Mouse (Mus musculus): ENCODE data around the gene Emilin1. TPM values are rescaled to one million over a fixed set of nuclear protein-coding genes. Genes with fewer than 3 reads are reported as not detected.

Emilin1 gene
- total RNA-seq, 2 experiments from 2014 or later: 25.7 to 31.3 TPM

DNA sequence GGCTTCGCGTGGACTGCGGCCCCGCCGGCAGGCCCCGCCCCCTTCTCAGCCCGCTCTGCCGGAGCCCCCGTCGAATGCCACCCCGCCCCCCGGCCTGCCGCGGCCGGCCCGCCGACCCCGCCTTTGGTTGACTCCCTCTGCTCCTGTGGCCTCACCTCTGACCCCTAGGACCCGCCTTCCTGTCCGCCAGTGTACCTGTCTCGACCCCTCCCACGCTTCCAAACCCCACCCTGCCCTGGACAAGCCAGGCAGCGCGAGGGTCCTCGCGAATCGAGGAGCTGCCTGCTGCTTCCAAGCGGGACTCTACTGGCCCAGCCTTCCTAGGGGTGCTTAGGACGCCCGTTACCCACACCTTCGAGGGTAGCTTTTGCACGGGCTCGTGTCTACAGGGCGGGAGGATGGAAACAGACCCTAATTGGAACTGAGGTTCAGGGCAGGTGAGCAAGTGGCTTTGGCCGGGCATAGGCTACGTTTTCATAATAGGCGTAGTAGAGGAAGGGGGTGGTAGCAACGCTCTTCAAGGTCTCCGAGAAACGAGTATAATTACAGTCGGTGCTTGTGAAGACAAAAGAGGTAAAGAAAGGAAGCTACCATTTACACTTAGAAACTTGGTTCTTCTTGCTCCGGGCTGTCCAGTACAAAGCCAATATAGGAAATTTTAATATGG, 24.0 kb upstream of the Emilin1 start:
- intact Hi-C loops (cut with DNase I; ENCODE audit: low total_unique reads): no loop called here
- DNase-seq: no peak

DNA sequence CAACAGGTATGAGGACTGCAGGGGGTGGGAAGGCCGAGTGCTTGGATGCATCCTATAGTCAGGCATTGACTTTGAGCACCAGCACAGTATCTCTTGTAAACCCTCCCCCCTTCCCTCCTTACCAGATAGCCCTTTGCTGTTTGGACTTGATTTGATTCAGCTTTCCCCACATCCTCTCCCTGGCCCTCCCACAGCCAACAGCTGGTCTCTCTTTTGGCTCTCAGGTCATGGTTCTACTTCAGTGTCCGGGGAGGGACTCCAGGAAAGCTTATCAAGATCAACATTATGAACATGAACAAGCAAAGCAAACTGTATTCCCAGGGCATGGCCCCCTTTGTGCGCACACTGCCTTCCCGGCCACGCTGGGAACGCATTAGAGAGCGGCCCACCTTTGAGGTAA, 22.8 kb upstream of the Emilin1 start:
- intact Hi-C loops (cut with DNase I; ENCODE audit: low total_unique reads): no loop called here
- no peak for DNase-seq

DNA sequence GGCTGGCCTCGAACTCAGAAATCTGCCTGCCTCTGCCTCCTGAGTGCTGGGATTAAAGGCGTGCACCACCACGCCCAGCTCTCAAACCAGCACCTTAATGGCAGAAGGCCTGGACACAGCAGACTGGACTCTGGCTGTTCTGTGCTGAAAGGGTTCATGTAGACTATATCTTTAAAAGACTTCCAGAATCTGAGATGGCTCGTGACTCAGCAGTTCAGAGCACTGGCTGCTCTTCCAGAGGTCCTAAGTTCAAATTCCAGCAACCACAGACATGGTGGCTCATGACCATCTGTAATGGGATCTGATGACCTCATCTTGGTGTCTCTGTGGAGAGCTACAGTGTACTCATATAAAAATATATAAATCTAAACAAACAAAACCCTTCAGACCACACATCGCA, 11.3 kb upstream of the Emilin1 start:
- DNase-seq: no peak
- intact Hi-C loops (cut with DNase I; ENCODE audit: low total_unique reads): no loop called here

- DNase-seq: peak; percentile 97
- intact Hi-C loops (cut with DNase I; ENCODE audit: low total_unique reads): no loop called here
Measured at GRCm38 (mm10) chr5:30907413-30908059, 5.7 kb upstream of the Emilin1 start, which contains the start of gene Ost4. Gene Ost4, minus strand, starts transcription at chr5:30907788.

- intact Hi-C loops (cut with DNase I; ENCODE audit: low total_unique reads): no loop called here
- DNase-seq: no peak
Measured at GRCm38 (mm10) chr5:30908426-30909299, 4.5 kb upstream of the Emilin1 start.

- DNase-seq: no peak
- intact Hi-C loops (cut with DNase I; ENCODE audit: low total_unique reads): no loop called here
Measured at GRCm38 (mm10) chr5:30909300-30909659, 3.9 kb upstream of the Emilin1 start.

DNA sequence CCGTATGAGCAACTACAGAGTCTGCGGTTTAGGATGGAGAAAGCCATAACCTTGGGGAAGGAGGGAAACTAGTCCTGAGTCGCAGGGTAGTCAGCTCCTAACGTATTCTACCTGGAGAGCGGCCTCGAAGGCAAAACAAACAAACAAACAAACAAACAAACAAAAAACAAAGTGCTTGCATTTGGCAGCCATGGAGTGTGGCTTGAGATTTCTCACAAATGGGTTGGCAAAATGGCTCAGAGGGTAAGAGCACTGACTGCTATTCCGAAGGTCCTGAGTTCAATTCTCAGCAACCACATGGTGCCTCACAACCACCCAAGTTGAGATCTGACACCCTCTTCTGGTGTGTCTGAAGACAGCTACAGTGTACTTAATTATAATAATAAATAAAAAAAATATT, 3.3 kb upstream of the Emilin1 start:
- no peak for DNase-seq
- intact Hi-C loops (cut with DNase I; ENCODE audit: low total_unique reads): loop anchor here (5.0 kb wide), 1 partner anchor 103 kb away; no protein-coding TSS in a partner anchor

GRCm38 (mm10) chr5:30910481-30910880, 2.7 kb upstream of the Emilin1 start:
- no peak for DNase-seq
- intact Hi-C loops (cut with DNase I; ENCODE audit: low total_unique reads): loop anchor here (5.0 kb wide), 1 partner anchor 103 kb away; no protein-coding TSS in a partner anchor

GRCm38 (mm10) chr5:30912156-30912555, 1.0 kb upstream of the Emilin1 start:
- intact Hi-C loops (cut with DNase I; ENCODE audit: low total_unique reads): loop anchor here (5.0 kb wide), 1 partner anchor 105 kb away; no protein-coding TSS in a partner anchor
- no peak for DNase-seq

GRCm38 (mm10) chr5:30914101-30914635, 966 bp downstream of the Emilin1 start:
- intact Hi-C loops (cut with DNase I; ENCODE audit: low total_unique reads): loop anchor here (5.0 kb wide), 1 partner anchor 107 kb away; no protein-coding TSS in a partner anchor
- DNase-seq: no peak

DNA sequence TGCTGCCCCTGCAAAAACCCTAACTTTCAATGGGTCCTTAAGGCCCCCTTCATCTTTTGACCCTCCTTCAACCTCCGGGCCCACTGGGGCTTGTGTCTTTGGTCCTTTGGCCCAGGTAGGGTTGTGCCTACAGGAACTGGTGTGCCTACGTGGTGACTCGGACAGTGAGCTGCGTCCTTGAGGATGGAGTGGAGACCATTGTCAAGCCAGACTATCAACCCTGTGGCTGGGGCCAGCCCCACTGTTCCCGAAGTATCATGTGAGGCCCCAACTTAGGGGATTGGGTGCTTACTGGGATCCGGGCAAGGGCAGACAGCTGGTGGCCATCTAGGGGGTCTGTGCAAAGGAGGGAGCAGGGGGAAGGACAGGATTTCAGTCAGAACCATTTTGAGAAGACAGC, 1.6 kb downstream of the Emilin1 start:
- intact Hi-C loops (cut with DNase I; ENCODE audit: low total_unique reads): loop anchor here (5.0 kb wide), 2 partner anchors 38 to 108 kb away; no protein-coding TSS in a partner anchor
- no peak for DNase-seq

DNA sequence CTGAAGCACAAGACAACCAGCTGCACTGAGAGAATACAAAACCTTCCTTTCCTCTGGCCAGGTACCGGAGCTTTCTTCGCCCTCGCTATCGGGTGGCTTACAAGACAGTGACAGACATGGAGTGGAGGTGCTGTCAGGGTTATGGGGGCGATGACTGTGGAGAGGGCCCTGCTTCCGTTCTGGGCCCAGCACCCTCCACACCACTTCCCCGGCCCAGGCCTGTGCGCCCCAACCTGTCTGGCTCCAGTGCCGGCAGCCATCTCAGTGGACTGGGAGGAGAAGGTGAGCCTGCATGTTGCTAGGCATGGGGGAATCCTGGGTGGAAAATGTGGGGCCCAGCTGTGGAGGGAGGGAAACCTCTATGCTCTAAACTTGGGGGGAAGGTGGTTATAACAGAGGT, 2.3 kb downstream of the Emilin1 start:
- DNase-seq: no peak
- intact Hi-C loops (cut with DNase I; ENCODE audit: low total_unique reads): loop anchor here (5.0 kb wide), 1 partner anchor 38 kb away; no protein-coding TSS in a partner anchor

DNA sequence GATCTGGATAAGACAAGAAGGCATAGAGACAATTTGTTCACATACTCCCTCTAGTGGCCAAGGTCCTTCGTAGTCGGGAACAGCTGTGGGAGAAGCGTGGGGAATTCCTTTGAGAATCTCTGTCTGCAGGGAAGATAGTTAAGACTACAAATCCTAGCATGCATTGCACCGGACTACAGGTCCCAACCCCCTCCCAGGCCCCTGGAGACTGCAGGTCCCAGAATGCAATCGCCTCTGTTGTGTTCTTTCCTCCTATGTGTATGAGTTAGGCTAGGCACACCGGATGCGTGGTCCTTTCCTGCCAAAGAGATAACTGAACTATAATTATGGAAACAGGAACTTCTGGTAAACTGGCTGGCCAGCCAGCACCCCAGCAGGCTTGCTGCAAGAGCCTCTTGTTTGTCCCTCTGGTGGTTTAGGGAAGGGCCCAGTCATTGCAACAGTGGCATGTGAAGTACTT, 2.8 kb downstream of the Emilin1 start:
- intact Hi-C loops (cut with DNase I; ENCODE audit: low total_unique reads): loop anchor here (5.0 kb wide), 1 partner anchor 39 kb away; no protein-coding TSS in a partner anchor
- peak; percentile 88 for DNase-seq

GRCm38 (mm10) chr5:30916841-30917240, 3.6 kb downstream of the Emilin1 start:
- intact Hi-C loops (cut with DNase I; ENCODE audit: low total_unique reads): loop anchor here (5.0 kb wide), 1 partner anchor 40 kb away; no protein-coding TSS in a partner anchor
- DNase-seq: no peak

GRCm38 (mm10) chr5:30917348-30917747, 4.1 kb downstream of the Emilin1 start:
- intact Hi-C loops (cut with DNase I; ENCODE audit: low total_unique reads): loop anchor here (5.0 kb wide), 1 partner anchor 40 kb away; no protein-coding TSS in a partner anchor
- no peak for DNase-seq

- no peak for DNase-seq
- intact Hi-C loops (cut with DNase I; ENCODE audit: low total_unique reads): loop anchor here (5.0 kb wide), 1 partner anchor 41 kb away; no protein-coding TSS in a partner anchor
Measured at GRCm38 (mm10) chr5:30917891-30918670, 4.9 kb downstream of the Emilin1 start.

DNA sequence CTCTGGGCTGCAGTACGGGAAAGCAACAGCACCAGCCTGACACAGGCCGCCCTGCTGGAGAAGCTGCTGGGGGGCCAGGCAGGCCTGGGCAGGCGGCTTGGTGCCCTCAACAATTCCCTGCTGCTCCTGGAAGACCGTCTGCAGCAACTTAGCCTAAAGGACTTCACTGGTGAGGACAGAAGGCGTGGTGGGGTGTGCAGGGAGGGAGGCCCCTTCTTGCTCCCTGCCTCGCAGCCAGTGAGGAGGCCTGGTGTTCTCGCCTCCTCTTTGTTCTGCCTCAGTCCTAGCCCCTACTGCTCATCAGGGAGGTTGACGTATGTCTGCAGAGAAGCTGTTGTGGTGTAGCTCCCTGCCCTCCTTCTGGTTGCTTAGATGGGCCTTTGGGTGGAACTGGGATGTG, 5.5 kb downstream of the Emilin1 start:
- DNase-seq: no peak
- intact Hi-C loops (cut with DNase I; ENCODE audit: low total_unique reads): loop anchor here (5.0 kb wide), 1 partner anchor 41 kb away; no protein-coding TSS in a partner anchor

- intact Hi-C loops (cut with DNase I; ENCODE audit: low total_unique reads): loop anchor here (5.0 kb wide), 1 partner anchor 43 kb away; no protein-coding TSS in a partner anchor
- DNase-seq: no peak
Measured at GRCm38 (mm10) chr5:30919831-30920614, 6.8 kb downstream of the Emilin1 start.

Data from gastrocnemius, postnatal 14 days (tissue).